Mouse (Mus musculus) heart, adult 2 months (tissue): ENCODE data around the gene Fgfr2.

Experiments
- CTCF ChIP-seq: fragments of 200-600 bp; IDR thresholded peaks from 2 replicates; pipeline ENCODE4 v1.8.1; 2022; ENCODE audit warnings: antibody characterized with exemption, mild to moderate bottlenecking, moderate library complexity
- POLR2A ChIP-seq: fragments of 200-500 bp; IDR thresholded peaks from 2 replicates; pipeline ENCODE4 v1.6.1; 2011; ENCODE audit warnings: mild to moderate bottlenecking, low read depth, low read length, control low read depth; ENCODE audit not compliant: insufficient read depth

DNA sequence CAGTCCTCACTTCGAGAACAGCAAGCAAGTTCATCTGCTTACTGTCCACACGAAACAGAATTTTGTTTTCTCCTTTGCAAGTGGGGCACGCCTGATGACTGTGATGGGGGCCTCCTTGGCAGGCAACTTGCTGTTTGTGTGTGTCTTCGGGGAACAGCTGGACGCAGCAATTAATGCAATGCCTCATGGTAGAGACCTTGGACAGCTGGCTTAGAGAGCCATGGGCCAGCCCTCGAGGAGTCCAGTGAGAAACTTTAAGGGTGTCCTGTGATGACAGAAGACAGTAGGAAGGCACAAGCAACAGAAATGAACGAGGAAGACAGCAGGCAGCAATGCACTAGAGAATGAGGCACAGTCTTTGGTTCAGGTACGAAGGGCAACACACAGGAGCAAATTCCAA, 852.8 kb downstream of the Fgfr2 start:
- TF ChIP-seq POLR2A (no peak), CTCF (no peak)
